Mouse (Mus musculus) liver, embryonic 14 days (tissue): Measurements from ENCODE around the gene Gm15114. TPM values are rescaled to one million over a fixed set of nuclear protein-coding genes. Genes with fewer than 3 reads are reported as not detected.

Experiments used
- polyA plus RNA-seq: library from polyadenylated mRNA; depleted of rRNA; stranded (reverse); fragments of >200 nt; gene quantifications from 2 replicates; pipeline ENCODE4 v1.2.3, GENCODE M21; 2012; rRNA removed

The Gm15114 gene
- not detected in 2 replicates for polyA plus RNA-seq

GRCm38 (mm10) chrX:148488649-148489048 is at the start of gene Gm15114:
Gene Gm15114 (plus strand): TSS chrX:148488949.

Other genes with a start within 250 kb of the Gm15114 start
- gene Gm8334, start 126.2 kb downstream of the Gm15114 start, polyA plus RNA-seq: not detected in 2 replicates
- not detected in 2 replicates for gene Gm15127, start 174.6 kb downstream of the Gm15114 start, polyA plus RNA-seq